In genomic region chr5:22027240-22027875, GRCm38 (mm10) we compare ENCODE assay signal across 22 mouse cellular contexts.
"Had no signal": no experiment of that assay in that cellular context is flagged by ENCODE, and none has a peak within 500 bp of the region (broad histone marks: within the 10 kb centered on the region; RNA-seq: fewer than 3 reads in every experiment).

No protein-coding gene starts in this region.

- H3K27me3 ChIP-seq: limb, embryonic 12.5 days; limb, embryonic 15.5 days; liver, embryonic 12.5 days; liver, embryonic 15.5 days; midbrain, embryonic 12.5 days; midbrain, embryonic 15.5 days; neural tube, embryonic 13.5 days had no signal

- H3K27ac ChIP-seq: limb, embryonic 12.5 days; limb, embryonic 15.5 days; liver, embryonic 12.5 days; liver, embryonic 15.5 days; midbrain, embryonic 12.5 days; midbrain, embryonic 15.5 days; neural tube, embryonic 13.5 days had no signal

- H3K9me3 ChIP-seq: limb, embryonic 12.5 days; limb, embryonic 15.5 days; liver, embryonic 12.5 days; liver, embryonic 15.5 days; midbrain, embryonic 12.5 days; midbrain, embryonic 15.5 days; neural tube, embryonic 13.5 days had no signal

- H3K4me1 ChIP-seq: limb, embryonic 15.5 days; liver, embryonic 12.5 days; liver, embryonic 15.5 days had no signal

- H3K9ac ChIP-seq: limb, embryonic 12.5 days; limb, embryonic 15.5 days; liver, embryonic 12.5 days; liver, embryonic 15.5 days; midbrain, embryonic 12.5 days; midbrain, embryonic 15.5 days; neural tube, embryonic 13.5 days had no signal

- ATAC-seq: intestine, embryonic 16.5 days; liver, embryonic 12.5 days; midbrain, embryonic 15.5 days had no signal

- H3K4me2 ChIP-seq: limb, embryonic 12.5 days; limb, embryonic 15.5 days; liver, embryonic 12.5 days; liver, embryonic 15.5 days; midbrain, embryonic 12.5 days; midbrain, embryonic 15.5 days; neural tube, embryonic 13.5 days had no signal

- H3K36me3 ChIP-seq: limb, embryonic 12.5 days; limb, embryonic 15.5 days; liver, embryonic 15.5 days; midbrain, embryonic 12.5 days; midbrain, embryonic 15.5 days; neural tube, embryonic 13.5 days had no signal

- DNase-seq: kidney, adult 18-20 months; kidney, adult 9 months; kidney, postnatal 14 days; kidney, postnatal 4 days; left cerebral cortex, postnatal 4 days; lung, adult 2 months; lung, postnatal 14 days; lung, postnatal 4 days; right cerebral cortex, postnatal 14 days; right cerebral cortex, postnatal 4 days; spleen, adult 18-20 months; thymus, adult 18-20 months; thymus, postnatal 4 days had no signal

- H3K4me3 ChIP-seq: limb, embryonic 12.5 days; limb, embryonic 15.5 days; liver, embryonic 12.5 days; liver, embryonic 15.5 days; midbrain, embryonic 12.5 days; midbrain, embryonic 15.5 days; myocyte; neural tube, embryonic 13.5 days had no signal
